Mouse (Mus musculus) neutrophil, adult 5-6 weeks (primary cell): ENCODE results near the gene Islr. TPM values are rescaled to one million over a fixed set of nuclear protein-coding genes. Genes with fewer than 3 reads are reported as not detected.

Experiments used
- ATAC-seq: fragments of 151-379, 151-347 bp; 2 replicates; pipeline ENCODE4 v1.8.0; 2017; ENCODE audit warnings: mild to moderate bottlenecking, moderate TSS enrichment; ENCODE audit not compliant: insufficient number of reproducible peaks, poor library complexity, low FRiP score, severe bottlenecking; ENCODE audit errors: extremely low read depth
- total RNA-seq: library from RNA; stranded (forward); fragments of 200-1000 nt; gene quantifications from 2 replicates; pipeline ENCODE4 v1.2.3, GENCODE M21; 2017

Islr gene
- total RNA-seq, 1 experiment from 2014 or later, result not detected

- no peak for ATAC-seq
Observed at GRCm38 (mm10) chr9:58128926-58129413, 75.1 kb downstream of the Islr start.

- no peak for ATAC-seq
Observed at GRCm38 (mm10) chr9:58125811-58126210, 78.3 kb downstream of the Islr start.

GRCm38 (mm10) chr9:58125085-58125484 lies 79.0 kb downstream of the Islr start:
- no peak for ATAC-seq

DNA sequence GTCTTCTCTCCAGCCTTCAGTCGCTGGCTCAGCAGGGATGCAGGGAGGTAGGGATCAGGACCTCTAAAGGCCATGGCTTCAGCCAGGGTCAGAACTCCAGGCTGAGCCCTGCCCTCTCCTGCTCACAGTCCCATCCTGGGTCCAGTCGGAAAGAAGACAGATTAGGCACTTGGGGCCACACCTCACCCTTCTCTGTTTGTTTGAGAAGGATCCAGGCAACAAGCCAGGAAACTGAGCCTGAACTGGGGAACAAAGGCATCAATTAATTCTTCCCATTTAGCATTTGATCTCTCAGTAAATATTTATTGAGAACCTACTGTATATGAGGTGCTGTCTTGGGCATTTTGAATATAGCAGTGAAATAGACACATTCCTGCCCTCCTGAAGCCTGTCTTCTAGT lies 85.4 kb downstream of the Islr start, which contains the start of gene Ccdc33:
Gene Ccdc33 (minus strand): TSS at position 153 of the 400 bp plus-strand sequence.
- ATAC-seq, result no peak

DNA sequence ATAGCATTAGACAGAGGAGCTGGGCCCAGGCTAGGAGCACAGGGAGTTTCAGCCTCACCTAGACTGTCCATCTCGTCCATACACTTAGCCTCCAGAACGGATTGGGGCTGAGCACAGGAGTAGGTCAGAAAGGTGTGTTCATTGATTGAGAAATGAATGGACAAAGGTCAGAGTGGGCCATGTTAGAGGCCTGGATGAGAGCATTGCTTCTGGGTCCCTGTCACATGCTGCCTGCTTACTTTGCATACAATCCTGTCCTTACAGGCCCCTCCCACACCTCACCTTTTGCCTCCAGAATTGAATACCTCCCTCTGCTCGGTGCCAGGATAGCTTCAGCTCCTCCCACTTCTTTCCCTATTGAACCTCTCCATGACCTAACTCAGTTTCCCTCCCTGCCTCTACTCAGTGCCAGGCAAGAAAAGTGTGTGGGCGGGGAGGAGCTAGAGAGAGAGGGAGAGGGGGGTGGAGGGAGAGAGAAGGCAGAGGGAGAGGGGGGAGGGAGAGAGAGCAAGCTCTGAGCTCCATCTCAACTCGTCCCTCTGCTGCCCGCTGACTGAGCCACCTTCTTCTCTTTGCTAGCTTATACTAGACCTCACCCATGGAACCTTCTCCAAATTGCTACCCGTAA lies 88.0 kb downstream of the Islr start:
- no peak for ATAC-seq

GRCm38 (mm10) chr9:58115297-58115925 lies 88.7 kb downstream of the Islr start:
- ATAC-seq, result no peak

GRCm38 (mm10) chr9:58114019-58114418 lies 90.1 kb downstream of the Islr start:
- ATAC-seq, result no peak

GRCm38 (mm10) chr9:58113279-58113884 lies 90.7 kb downstream of the Islr start:
- ATAC-seq, result no peak

DNA sequence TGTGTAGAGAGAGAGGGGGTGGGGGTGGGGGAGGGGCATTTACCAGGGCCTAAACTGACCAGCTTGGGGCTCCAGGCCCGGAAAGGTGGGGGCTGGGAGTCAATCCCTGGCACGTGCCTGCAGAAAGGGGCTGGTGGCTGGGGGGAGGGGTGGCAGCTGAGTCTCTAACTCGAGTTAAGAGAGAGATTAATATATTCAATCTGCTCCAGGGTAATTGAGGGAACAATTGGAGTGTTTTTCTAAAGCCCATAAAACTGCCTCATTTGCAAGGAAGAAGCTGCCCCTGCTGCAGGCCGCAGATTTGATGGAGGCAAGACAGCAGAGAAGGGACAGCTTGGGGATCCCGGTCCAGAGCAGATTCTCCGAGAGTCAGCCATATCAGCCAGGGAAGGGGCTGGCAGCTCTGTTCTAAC lies 91.2 kb downstream of the Islr start:
- no peak for ATAC-seq

- peak; percentile 48; the same call in 1 of the 2 replicates for ATAC-seq
Observed at GRCm38 (mm10) chr9:58112321-58112751, 91.8 kb downstream of the Islr start.

DNA sequence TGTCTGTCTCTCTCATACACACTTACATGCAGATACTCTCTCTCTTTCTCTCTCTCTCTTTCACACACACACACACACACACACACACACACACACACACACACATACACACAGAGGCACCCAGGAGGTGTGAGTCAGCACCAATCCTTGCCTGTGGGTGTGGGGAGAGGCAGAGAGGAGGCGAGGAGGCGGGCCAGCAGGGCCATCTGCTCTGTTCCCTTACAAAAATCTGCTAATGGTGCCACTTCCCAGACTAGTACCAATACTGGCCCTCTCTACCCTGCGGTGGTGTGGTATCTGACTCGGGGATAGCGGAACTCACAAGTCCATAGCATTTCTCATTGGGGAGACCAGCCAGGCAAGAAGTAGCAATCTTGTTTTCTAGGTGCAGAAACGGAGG lies 92.7 kb downstream of the Islr start:
- ATAC-seq, result no peak

GRCm38 (mm10) chr9:58110787-58111186 lies 93.3 kb downstream of the Islr start:
- no peak for ATAC-seq

GRCm38 (mm10) chr9:58107494-58107893 lies 96.6 kb downstream of the Islr start:
- no peak for ATAC-seq

Other genes starting within 250 kb of the Islr start
- gene Cyp11a1, start 197.9 kb downstream of the Islr start, total RNA-seq, result 2.6 and 2.7 TPM in 2 replicates
- not detected in 2 replicates for gene Stra6, start 140.5 kb downstream of the Islr start, total RNA-seq
- not detected in 2 replicates for gene Ccdc33, start 85.5 kb downstream of the Islr start, total RNA-seq
- 0.86 and 1.4 TPM in 2 replicates for gene Islr2, start within 50 bp of the Islr start, total RNA-seq
- gene Pml, start 45.5 kb upstream of the Islr start, total RNA-seq, result 91.2 and 103 TPM in 2 replicates
- 32.3 and 37.6 TPM in 2 replicates for gene Stoml1, start 48.9 kb upstream of the Islr start, total RNA-seq
- gene Loxl1, start 108.9 kb upstream of the Islr start, total RNA-seq, result not detected in 2 replicates
- gene Tbc1d21, start 166.1 kb upstream of the Islr start, total RNA-seq, result not detected in 2 replicates